Mouse (Mus musculus) erythroblast, adult 5-6 weeks (primary cell): ENCODE measurements at regions not wholly inside any gene's neighbourhood (a gene's known extent, or its start where the extent isn't known, plus 50 kb on each side); places are given as distances from the start of the nearest gene placed in this dataset.
A peak's percentile ranks its signal among the peaks of the same experiment; 100 is the strongest.

Experiments used
- ATAC-seq: replicated peaks from 2 replicates; pipeline ENCODE4 v1.8.0; 2016; ENCODE audit warnings: moderate number of reproducible peaks, mild to moderate bottlenecking, moderate TSS enrichment, inconsistent platforms; ENCODE audit not compliant: poor library complexity, low FRiP score, severe bottlenecking

DNA sequence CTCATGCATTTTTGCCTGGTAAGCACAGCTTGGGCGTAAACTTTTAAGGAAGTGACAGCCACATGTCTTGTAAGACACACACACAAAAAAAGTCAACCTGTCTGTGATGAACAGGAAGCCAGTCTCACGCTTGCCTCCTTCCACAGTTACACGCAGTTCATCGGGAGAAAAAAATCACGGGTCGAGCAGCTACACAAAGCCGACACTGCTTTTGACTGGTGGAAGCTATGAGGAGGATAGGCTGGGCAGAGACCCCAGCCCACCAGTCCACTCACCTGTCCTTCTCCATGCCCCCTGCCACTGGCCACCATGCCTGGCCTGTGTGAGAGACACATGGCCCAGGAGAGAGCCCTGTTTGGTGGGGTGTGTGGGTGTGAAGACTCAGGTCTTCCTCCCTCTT lies 119.2 kb downstream of the Ets2 start:
- ATAC-seq = no peak

DNA sequence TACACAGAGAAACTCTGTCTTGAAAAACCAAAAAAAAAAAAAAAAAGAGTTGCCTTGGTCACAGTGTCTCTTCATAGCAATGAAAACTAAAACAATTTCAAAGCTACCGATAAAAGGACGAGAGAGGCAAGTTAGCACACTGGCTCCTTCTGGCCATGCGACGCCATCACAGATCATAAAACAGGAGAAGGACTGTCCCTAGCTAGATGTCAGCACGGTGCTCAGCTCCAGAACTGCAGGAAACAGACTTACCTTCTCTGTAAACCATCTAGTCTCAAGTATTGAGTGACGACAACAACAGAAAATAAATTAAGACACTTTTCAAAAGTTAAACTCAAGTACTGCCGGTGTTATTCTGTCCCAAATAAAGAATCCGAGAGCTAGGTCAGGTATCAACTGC lies 118.7 kb downstream of the Ets2 start:
- ATAC-seq = no peak

DNA sequence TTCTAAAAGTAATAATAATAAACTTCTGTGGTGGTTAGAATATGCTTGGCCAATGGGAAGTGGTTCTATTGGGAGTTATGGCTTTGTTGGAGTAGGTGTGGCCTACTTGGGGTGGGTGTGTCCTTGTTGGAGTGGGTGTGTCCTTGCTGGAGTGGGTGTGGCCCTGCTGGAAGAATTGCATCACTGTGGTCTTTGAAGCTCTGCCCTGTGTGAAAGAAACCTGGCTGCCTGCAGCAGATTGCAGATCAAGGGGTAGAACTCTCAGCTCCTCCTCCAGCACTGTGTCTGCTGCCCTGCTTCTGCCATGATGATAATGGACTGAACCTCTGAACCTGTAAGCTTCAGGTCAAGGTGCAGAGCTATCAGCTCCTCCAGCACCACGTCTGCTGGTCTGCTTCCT lies 118.1 kb downstream of the Ets2 start:
- ATAC-seq = peak; percentile 72

DNA sequence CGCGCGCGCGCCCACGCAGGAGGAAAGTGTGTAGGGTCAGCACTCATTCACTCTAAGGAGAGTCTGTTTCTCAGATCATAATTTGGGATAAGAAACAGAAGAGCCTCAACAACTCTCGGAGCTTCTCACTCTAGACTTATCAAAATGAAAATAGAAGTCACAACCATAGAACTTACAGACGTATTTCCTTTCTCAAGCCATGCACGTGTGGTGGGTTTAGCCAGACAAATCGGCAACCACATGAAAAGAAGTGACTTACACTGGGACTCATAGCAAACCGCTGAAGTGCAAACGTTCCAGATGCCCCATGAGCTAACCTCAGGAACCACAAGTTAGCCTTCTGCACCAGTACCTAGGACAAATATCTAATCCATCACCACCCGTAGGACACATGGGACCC lies 114.1 kb downstream of the Ets2 start:
- ATAC-seq = no peak

DNA sequence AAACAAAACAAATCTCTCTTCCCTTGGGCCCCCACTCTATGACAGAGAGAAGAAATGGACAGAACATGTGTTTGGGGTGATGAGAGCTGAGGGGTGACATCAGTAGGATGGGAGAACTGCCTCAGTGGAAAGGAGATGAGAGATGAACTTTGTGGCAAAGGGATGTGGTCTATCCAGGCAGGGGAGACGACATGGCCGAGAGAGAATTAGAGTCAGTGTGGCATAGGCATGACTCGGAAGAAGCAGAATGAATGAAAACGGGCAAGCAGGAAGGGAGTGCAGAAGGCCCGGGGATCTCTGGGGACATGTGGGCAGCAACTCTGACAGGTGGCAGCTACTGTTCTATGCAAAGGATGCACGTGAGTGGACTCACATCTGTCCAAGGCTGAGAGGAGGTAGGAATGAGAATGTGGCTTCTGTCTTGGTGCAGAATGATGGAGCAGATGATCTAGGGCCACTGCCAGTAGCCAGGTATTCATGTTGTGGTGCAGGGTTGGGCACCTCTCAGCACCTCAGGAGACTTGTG lies 113.4 kb downstream of the Ets2 start:
- ATAC-seq = no peak

DNA sequence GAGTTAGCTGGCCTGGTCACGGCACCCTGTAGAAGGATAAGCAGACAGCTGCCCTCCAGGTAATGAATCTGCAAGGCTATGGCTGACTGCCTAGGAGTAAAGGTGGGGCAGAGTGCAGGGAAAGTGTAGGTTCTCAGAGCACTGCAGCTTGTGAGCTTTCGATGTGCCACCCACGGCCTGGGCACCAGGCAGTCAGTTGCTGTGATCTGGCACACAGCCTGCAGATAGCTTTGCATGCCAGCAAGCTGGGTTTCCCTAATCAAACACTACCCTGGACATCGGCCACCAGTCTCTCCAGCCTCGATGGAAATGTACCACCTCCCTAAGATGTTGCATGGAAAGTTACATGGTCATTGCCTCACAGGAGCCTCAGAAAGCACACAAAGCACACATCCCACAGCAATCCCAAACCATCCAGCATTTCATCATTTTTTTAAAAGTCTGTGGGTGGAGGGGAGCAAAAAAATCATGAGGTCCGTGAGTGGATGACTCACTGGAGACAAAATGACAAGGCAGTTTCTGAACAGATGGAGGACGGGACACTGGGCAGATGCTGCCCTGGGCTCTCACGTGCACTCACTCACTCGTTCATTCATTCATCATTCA lies 112.7 kb downstream of the Ets2 start:
- ATAC-seq = no peak

DNA sequence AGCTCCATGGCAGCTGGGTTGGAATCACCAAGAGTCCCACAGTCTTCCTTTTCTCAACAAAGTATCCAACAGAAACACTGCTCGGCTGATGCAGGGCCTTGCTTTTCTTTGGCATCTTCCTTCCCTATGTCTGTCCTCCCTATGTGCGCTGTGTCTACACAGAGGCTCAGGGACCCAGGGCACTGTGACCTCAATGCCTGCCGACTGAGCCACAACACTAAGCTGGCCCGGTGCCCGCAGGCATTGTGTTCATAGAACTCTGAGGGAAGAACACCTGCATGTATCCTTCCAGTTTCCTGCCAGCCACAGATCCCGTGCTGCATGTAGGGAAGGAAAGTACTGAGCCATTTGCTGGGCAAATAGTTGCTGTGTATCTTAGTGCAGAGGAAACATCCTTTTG lies 109.2 kb downstream of the Ets2 start:
- no peak for ATAC-seq

DNA sequence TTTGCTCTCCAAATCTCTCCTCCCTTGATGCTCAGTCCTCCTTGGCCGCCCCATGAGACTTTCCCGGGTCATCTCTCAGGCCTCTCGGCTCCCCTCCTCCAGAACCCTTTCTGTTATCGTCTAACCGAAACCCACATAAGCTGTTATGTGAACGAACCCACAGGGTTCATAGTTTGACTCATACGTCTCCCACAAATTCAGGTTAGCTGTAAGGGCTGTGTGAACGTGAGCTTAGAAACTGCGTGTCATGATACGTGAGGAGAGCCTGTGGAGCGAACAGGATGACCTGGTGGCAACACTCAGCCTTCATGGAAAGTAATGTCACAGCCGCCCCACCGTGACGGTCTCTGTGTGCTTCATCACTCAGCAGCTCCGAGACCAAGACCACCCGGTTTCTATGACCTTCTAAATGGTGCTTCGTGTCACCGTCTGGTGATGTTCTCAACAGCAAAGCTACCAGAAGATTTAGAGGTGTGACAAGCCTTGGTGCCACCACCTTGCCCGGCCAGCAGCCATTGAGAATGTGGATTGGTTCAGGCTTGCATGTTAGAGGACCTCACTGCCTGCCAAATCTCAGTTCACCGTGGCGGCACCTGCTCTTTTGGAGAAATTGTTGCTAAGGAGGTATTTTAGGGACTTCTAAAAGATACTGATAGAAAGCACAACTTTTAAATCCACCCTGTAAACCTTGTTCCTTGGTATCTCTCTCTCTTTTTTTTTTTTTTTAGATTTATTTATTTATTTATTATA lies 107.4 kb downstream of the Ets2 start:
- ATAC-seq = no peak

DNA sequence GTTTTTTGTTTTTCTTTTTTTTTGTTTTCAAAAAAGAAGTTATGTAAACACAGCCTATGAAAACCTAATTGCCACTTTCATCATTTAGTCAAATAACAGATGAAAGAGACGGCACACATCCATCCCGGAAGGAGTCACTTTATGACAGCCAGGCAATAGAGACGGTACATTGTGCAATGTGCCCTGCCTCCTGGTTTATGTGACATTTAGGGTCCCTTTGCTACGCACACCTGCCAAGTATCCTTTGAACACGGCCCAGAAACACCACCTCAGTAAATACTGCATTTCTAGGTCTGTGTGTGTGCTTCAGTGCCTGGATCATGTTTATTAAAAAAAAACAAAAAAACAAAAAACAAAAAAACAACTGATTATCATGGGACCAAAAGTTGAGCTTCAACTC lies 104.6 kb downstream of the Ets2 start:
- no peak for ATAC-seq

DNA sequence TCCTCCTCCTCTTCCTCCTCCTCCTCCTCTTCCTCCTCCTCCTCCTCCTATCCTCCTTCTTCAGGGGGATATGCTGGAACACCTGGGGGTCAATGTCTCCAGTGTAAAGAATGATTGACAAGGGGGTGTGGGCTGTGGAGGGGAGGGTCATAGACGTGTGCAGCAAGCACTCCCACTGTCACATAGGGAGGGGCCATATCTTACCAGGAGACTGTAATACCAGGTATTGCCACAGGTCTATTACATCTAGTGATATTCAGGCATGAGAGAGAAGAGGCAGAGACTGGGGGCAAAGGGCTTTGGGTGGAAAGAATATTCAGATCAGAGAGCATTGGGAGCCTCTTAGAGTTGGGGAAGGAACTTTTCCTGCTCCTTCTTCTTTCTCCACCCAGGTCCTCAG lies 102.3 kb downstream of the Ets2 start:
- no peak for ATAC-seq

DNA sequence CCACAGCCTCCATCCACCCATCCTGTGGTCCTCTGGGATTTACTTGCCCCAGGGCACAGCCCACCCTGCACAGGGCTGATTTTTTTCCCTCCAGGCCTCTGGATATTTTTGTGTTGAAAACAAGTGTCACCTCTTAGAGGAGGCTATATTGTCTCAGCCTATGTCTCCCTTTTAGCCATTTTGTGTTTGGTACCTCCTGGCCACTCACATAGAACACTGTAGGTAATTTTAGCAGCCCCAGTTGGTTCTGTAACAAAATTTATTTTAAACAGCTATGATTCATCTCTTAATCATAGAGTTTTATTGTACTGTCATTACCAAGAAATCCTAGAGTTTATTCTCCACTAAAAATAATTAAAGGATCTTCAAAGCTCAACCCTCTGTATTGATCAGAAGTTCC lies 100.8 kb downstream of the Ets2 start:
- ATAC-seq = no peak

DNA sequence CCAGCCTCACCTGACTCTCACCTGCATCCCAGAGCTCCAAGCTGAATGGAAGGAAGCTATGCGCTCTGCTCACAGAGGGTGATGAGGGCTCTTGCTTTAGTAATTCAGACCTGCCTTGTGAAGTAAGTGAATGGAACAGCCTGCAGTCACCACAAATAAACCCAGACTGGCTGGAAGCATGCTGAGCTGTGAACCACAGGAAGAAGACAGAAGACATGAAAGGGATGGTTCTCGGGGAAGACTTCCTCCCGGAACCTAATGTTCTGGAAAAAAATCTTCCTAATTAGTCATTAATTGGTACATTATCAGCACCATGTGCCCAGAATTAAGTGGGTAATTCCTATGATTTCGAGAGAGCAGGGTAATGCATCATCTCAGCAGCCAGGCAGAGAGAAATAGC lies 100.3 kb downstream of the Ets2 start:
- no peak for ATAC-seq

DNA sequence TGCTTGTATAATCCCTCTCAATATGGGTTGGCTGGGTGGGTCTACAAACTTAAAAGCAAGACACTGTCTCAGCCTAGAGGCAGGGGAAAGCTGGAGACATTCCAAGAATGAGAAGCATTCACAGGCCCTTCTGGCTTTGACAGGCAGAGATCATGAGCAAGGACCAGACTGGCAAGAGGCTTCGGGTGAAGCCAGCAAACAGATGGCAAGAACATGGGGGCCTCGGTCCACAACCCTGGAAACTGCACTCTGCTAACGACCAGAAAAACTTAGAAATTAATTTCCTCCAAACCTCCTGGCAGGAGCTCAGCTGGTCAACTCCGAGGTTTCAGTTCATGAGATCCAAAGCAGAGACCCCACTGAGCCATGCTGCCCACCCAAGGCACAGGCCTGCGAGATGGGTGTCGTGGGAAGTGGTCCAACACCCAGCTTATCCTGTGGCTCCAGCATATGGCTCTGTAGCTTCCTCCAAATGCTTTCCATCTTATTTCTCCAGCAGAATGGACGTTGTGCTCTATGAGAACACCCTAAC lies 99.1 kb downstream of the Ets2 start:
- no peak for ATAC-seq

DNA sequence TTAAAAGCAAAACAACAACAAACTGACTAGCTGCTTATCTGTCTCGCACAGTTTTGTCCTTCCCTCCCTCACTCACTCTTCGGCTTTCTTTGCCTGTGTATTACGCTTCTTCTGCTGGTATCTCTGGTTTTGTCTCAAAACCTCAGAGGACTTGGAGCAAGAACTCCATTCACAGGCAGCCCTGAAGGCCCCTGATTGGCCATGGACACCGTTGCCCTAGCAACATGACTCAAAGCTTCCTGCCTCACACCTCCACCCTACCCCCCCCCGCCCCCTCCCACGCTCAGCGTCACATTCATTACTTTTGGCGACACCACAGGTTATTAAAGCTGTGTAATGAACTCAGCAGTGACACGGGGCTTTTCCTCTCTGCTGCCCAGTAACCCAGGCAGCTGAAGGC lies 96.7 kb downstream of the Ets2 start:
- ATAC-seq = no peak

DNA sequence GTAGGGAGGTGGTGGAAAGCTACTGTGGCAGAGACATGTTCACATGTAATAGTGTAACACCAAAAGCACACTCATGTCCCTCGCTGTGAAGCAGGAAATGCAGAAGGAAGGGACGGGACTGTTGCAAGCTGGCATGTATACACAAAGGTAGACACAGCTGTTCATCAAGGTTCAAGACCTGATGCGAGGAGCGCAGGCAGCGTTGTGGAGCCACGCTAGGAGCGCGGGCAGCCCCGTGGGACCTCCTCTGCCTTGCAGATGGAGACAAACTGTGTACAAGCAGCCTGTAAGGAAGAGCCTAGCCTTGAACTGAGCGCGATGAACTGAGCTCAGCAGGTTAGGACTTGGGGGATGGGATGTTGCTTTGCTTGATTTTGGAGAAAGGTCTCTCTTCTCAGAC lies 96.2 kb downstream of the Ets2 start:
- no peak for ATAC-seq

DNA sequence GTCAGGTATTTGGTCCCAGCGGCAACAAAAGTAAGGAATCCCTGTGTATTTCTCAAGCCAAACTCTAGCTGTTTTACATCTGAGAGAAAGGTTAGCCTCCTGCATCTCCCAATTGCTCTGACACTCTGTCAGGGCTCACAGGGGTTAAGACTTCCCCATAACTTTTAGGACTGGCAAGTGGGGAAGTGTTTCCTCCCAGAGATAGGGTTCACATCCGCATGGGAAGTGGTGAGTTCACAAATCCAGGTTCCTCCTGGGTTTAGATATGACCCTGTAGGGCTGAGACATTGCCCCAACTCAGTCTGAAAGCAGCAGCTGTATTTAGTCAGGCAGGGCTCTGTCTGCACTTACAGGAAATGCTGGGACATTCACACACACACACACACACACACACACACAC lies 95.3 kb downstream of the Ets2 start:
- ATAC-seq = no peak

DNA sequence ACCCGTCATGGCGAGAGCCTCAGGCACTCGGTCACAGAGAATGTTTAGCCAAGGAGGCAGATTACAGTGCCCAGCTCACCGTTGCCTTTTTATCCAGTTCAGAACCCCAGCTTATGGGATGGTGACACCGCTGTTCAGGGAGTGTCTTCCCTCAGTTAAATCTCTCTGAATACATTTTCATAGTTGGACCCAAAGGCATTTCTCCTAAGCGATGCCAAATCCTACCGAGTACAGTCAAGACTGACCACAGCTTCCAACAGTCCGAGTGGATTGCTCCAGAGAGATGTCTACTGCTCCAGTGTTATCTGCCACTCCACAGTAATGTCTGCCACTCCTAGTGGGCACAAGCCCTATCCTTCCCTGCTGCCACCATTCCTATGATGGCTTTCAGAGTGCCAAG lies 93.0 kb downstream of the Ets2 start:
- no peak for ATAC-seq

DNA sequence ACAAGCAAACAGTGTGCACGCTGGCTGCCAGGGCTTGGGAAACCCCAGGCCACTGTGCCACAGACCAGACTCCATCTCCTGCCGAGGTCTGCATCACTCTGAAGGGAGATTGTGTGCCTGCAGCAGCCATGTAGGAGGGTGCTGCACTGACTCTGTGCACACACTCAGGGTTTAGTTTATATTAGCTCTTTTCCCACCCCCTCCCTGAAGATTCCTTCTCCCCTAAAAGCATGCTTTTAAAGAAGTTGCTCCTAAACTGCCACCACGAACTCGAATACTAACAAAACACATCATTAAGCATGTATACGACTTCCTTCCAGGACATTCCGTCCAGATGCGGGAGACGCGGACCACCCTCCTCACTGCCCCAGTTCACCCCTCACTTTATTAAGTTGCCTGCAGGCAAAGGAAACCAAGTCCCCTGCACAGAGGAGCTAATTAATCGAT lies 92.4 kb downstream of the Ets2 start:
- ATAC-seq = no peak

DNA sequence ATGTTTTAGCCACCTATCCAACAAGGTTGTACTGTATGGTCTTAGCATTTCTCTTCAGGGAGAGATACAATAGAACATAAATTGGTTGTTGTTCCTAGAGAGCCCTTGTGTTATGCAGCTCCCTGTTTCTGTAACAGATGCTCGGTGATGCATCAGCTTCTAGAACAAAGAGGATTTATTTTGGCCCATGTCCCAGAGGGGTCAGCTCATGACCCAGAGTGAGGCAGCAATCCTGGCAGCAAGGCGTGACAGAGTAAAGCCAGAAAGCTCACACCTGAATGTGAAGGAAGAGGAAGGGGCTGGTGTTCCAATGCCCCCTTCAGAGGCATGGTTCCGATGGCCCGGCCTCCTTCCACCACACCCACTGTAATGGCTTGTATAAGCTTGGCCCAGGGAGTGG lies 88.8 kb downstream of the Ets2 start:
- no peak for ATAC-seq

DNA sequence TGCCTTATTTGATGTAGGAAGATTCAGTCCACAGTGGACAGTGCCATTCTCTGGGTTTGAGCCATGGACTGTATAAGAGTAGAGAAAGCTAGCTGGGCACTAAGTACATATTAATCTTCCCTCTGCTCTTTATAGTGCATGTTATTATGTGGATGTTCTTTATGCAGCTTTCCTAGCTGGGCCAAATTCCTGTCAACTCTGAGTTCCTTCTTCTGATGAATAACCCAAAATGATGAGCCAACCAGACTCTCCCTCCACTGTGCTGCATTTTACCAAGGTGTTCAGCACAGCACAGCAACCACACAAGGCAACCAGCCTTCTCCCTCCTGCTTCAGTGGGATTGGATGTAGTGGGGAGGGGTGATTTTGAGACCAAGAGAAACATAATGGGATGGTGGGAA lies 87.7 kb downstream of the Ets2 start:
- ATAC-seq = no peak

DNA sequence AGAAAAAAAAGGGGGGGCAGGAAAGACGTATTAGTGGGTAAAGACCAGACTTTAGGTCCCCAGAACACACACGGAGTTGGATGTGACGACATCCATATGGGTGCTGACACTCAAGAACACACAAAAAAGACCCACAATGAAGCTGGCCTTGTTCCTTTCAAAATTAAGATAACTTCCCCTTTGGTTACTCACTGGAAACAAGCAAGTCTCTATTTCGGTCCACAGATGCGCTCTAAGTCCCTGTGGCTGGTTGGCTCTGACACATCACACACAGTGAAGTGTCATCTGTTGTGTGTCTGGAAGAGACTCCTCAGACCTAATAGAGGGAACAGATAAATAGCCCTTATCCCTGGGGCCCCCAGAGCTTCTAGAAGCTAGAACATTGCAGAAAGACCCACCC lies 79.8 kb downstream of the Ets2 start:
- no peak for ATAC-seq
